ENCODE assay signal across 21 mouse cellular contexts in the genomic region with DNA sequence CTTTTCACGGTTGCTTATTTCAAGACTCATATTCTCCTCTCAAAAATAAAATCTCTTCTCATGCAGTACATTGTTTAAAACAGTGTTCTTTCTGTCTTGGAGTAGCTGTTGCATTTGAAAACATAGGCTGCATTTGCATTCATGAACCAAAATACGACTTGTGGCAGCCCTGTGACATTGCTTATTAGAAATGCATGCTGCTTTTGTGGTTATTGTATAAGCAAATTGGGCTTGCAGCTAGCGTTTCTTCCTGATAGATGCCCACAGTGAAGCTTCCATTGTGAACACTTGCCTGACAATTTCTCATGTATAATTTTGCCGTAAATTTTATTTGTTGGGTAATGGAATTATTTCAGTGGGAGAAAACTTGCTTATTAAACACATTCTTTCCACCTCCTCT.
A peak's percentile ranks its signal among the peaks of the same experiment; 100 is the strongest.
DNase-seq lines count a peak whose midpoint lies in the region; ATAC-seq and TF ChIP-seq lines count a peak whose summit lies in the region.
"Had no signal": no experiment of that assay in that cellular context is flagged by ENCODE, and none has a peak within 500 bp of the region (broad histone marks: within the 10 kb centered on the region; RNA-seq: fewer than 3 reads in every experiment).

No protein-coding gene starts in this region.

- no peaks in the 10 kb centered on the region for H3K79me2 ChIP-seq in CH12.LX (replicated peaks; ENCODE audit: control insufficient read depth, extremely low read depth, insufficient read depth, poor library complexity, severe bottlenecking)

- 45% methylated on average over 4 of the region's 4 CpGs for WGBS in hindbrain, embryonic 11.5 days
- 31% methylated on average over 4 of the region's 4 CpGs for WGBS in hindbrain, embryonic 12.5 days
- 31% methylated on average over 4 of the region's 4 CpGs for WGBS in midbrain, embryonic 16.5 days
- 79% methylated on average over 4 of the region's 4 CpGs for WGBS in midbrain, embryonic 10.5 days
- WGBS in hindbrain, postnatal 0 days, result 19% methylated on average over 4 of the region's 4 CpGs

- TF ChIP-seq POLR2A in CH12.LX (IDR thresholded peaks at IDR 0.05; ENCODE audit: low read depth, low read length), result no peak

- in situ Hi-C loops in CH12.LX (cut with MboI; ENCODE audit: low pct_ligation_motif_present, low pct_unique_long_range_greater_than_20kb, low sequenced_read_pairs), result no loop called here

- H3K36me3 ChIP-seq in hindbrain, embryonic 11.5 days (ENCODE audit: control insufficient read depth, insufficient read depth, low read length), result no peaks in the 10 kb centered on the region
- H3K36me3 ChIP-seq in hindbrain, embryonic 12.5 days, result no peaks in the 10 kb centered on the region
- no peaks in the 10 kb centered on the region for H3K36me3 ChIP-seq in midbrain, embryonic 16.5 days (ENCODE audit: control insufficient read depth, insufficient read depth, low read length)
- H3K36me3 ChIP-seq in midbrain, embryonic 10.5 days, result no peaks in the 10 kb centered on the region
- H3K36me3 ChIP-seq in CH12.LX (replicated peaks in 1 of 2; ENCODE audit: control insufficient read depth in 1 of 2, insufficient read depth in 1 of 2, low read length in 1 of 2), result no peaks in the 10 kb centered on the region
- H3K36me3 ChIP-seq in hindbrain, postnatal 0 days (ENCODE audit: insufficient read depth, low read length), result no peaks in the 10 kb centered on the region
- H3K36me3 ChIP-seq: embryonic facial prominence, embryonic 12.5 days; heart, embryonic 10.5 days; heart, embryonic 15.5 days had no signal

- TF ChIP-seq RAD21 in CH12.LX (IDR thresholded peaks at IDR 0.05; ENCODE audit: low read depth, low read length), result no peak

- H3K27me3 ChIP-seq in hindbrain, embryonic 11.5 days (ENCODE audit: control insufficient read depth, insufficient read depth, low read length), result no peaks in the 10 kb centered on the region
- H3K27me3 ChIP-seq in hindbrain, embryonic 12.5 days, result no peaks in the 10 kb centered on the region
- H3K27me3 ChIP-seq in midbrain, embryonic 16.5 days (ENCODE audit: control insufficient read depth, insufficient read depth, low read depth, low read length), result no peaks in the 10 kb centered on the region
- H3K27me3 ChIP-seq in midbrain, embryonic 10.5 days (ENCODE audit: low read depth, poor library complexity, severe bottlenecking), result no peaks in the 10 kb centered on the region
- H3K27me3 ChIP-seq in CH12.LX (replicated peaks), result no peaks in the 10 kb centered on the region
- no peaks in the 10 kb centered on the region for H3K27me3 ChIP-seq in hindbrain, postnatal 0 days (ENCODE audit: insufficient read depth, low read length)
- H3K27me3 ChIP-seq: embryonic facial prominence, embryonic 12.5 days; forebrain, embryonic 13.5 days; heart, embryonic 15.5 days had no signal

- no peaks in the 10 kb centered on the region for H3K4me1 ChIP-seq in hindbrain, embryonic 11.5 days (replicated peaks; ENCODE audit: control insufficient read depth, insufficient read depth, low read length)
- 0 out of 2 replicates have a peak, but pooled peaks cover 2% of the 10 kb centered on the region for H3K4me1 ChIP-seq in hindbrain, embryonic 12.5 days
- no peaks in the 10 kb centered on the region; the same call in 1 of the 2 replicates for H3K4me1 ChIP-seq in midbrain, embryonic 16.5 days (ENCODE audit: control insufficient read depth, insufficient read depth, low read length)
- peaks cover 6% of the 10 kb centered on the region; the same call in 1 of the 2 replicates for H3K4me1 ChIP-seq in midbrain, embryonic 10.5 days
- peaks cover 0 to 20% of the 10 kb centered on the region in 2 experiments; a peak in 1 of 4 replicates for H3K4me1 ChIP-seq in CH12.LX (ENCODE audit: control insufficient read depth in 1 of 2, insufficient read depth in 2 of 2)
- no peaks in the 10 kb centered on the region for H3K4me1 ChIP-seq in hindbrain, postnatal 0 days (ENCODE audit: insufficient read depth, low read length)
- H3K4me1 ChIP-seq: embryonic facial prominence, embryonic 12.5 days; forebrain, embryonic 13.5 days; heart, embryonic 10.5 days; heart, embryonic 15.5 days had no signal

- H3K9ac ChIP-seq in hindbrain, embryonic 11.5 days (ENCODE audit: low read depth, low read length), result no peak overlapping the region
- H3K9ac ChIP-seq in hindbrain, embryonic 12.5 days, result no peak overlapping the region
- H3K9ac ChIP-seq in midbrain, embryonic 16.5 days (ENCODE audit: low read depth, low read length), result no peak overlapping the region
- no peak overlapping the region for H3K9ac ChIP-seq in CH12.LX (ENCODE audit: insufficient read depth, low read depth)
- H3K9ac ChIP-seq in hindbrain, postnatal 0 days (replicated peaks; ENCODE audit: low read length), result no peak overlapping the region
- H3K9ac ChIP-seq: embryonic facial prominence, embryonic 12.5 days; forebrain, embryonic 13.5 days; heart, embryonic 15.5 days had no signal

- no peak for TF ChIP-seq CTCF in CH12.LX (conservative IDR thresholded peaks at IDR 0.05 in 1 of 2, IDR thresholded peaks at IDR 0.05 in 1 of 2; ENCODE audit: low read depth in 2 of 2, low read length in 2 of 2)
- 0 out of 2 replicates have a peak, but pooled peaks have one; percentile 12 for TF ChIP-seq CTCF in hindbrain, postnatal 0 days (IDR thresholded peaks at IDR 0.05; ENCODE audit: low read depth)

- TF ChIP-seq EP300 in CH12.LX (IDR thresholded peaks at IDR 0.05; ENCODE audit: low read length), result no peak

- no peak overlapping the region for H3K4me3 ChIP-seq in hindbrain, embryonic 11.5 days (ENCODE audit: low read depth, low read length)
- no peak overlapping the region for H3K4me3 ChIP-seq in hindbrain, embryonic 12.5 days
- H3K4me3 ChIP-seq in midbrain, embryonic 16.5 days (ENCODE audit: low read depth, low read length), result no peak overlapping the region
- no peak overlapping the region for H3K4me3 ChIP-seq in midbrain, embryonic 10.5 days
- no peak overlapping the region for H3K4me3 ChIP-seq in CH12.LX (replicated peaks in 1 of 3; ENCODE audit: low read depth in 2 of 3, low read length in 2 of 3, poor library complexity in 1 of 3)
- no peak overlapping the region for H3K4me3 ChIP-seq in hindbrain, postnatal 0 days (ENCODE audit: low read length)
- H3K4me3 ChIP-seq: embryonic facial prominence, embryonic 12.5 days; forebrain, embryonic 13.5 days; heart, embryonic 10.5 days; heart, embryonic 15.5 days had no signal

- no peak overlapping the region for H3K4me2 ChIP-seq in hindbrain, embryonic 11.5 days (replicated peaks; ENCODE audit: low read depth, low read length)
- no peak overlapping the region for H3K4me2 ChIP-seq in hindbrain, embryonic 12.5 days (replicated peaks)
- 0 out of 2 replicates have a peak overlapping the region, but pooled peaks have one; percentile 11 for H3K4me2 ChIP-seq in midbrain, embryonic 16.5 days (ENCODE audit: low read length)
- peak overlapping the region; percentile 44; the same call in 1 of the 2 replicates for H3K4me2 ChIP-seq in CH12.LX (ENCODE audit: insufficient read depth, low read depth, poor library complexity, severe bottlenecking)
- H3K4me2 ChIP-seq in hindbrain, postnatal 0 days (ENCODE audit: low read depth, low read length), result 0 out of 2 replicates have a peak overlapping the region, but pooled peaks have one; percentile 11
- H3K4me2 ChIP-seq: embryonic facial prominence, embryonic 12.5 days; forebrain, embryonic 13.5 days; heart, embryonic 15.5 days had no signal

- ATAC-seq in hindbrain, embryonic 11.5 days (ENCODE audit: low FRiP score), result no peak
- no peak for ATAC-seq in hindbrain, embryonic 12.5 days (ENCODE audit: low FRiP score)
- no peak for ATAC-seq in midbrain, embryonic 16.5 days
- no peak for ATAC-seq in hindbrain, postnatal 0 days
- ATAC-seq: activated CD4-positive, CD25-positive, alpha-beta regulatory T cell, adult 4 months; forebrain, embryonic 13.5 days; inflammation-experienced regulatory T-cells, adult 6 months; intestine, postnatal 0 days; Patski had no signal

- DNase-seq in hindbrain, embryonic 11.5 days (ENCODE audit: low spot score), result peak; percentile 3
- no peak for DNase-seq in midbrain, embryonic 10.5 days (ENCODE audit: low spot score)
- peak; percentile 30 for DNase-seq in CH12.LX (ENCODE audit: extremely low read depth)
- peak; percentile 10 for DNase-seq in hindbrain, postnatal 0 days (ENCODE audit: low spot score)
- DNase-seq in kidney, adult 11 months, result no peak
- DNase-seq: adrenal gland, postnatal 14 days; cerebellum, adult 18-20 months; cerebellum, postnatal 10 days; gastrocnemius, postnatal 10 days; heart, adult 18-20 months; heart, postnatal 14 days had no signal

- H3K9me3 ChIP-seq in hindbrain, embryonic 11.5 days (ENCODE audit: control insufficient read depth, low read length), result no peaks in the 10 kb centered on the region
- no peaks in the 10 kb centered on the region for H3K9me3 ChIP-seq in hindbrain, embryonic 12.5 days (replicated peaks)
- no peaks in the 10 kb centered on the region for H3K9me3 ChIP-seq in midbrain, embryonic 16.5 days (replicated peaks; ENCODE audit: control insufficient read depth, low read length, poor library complexity, severe bottlenecking)
- no peaks in the 10 kb centered on the region for H3K9me3 ChIP-seq in midbrain, embryonic 10.5 days (replicated peaks)
- no peaks in the 10 kb centered on the region for H3K9me3 ChIP-seq in CH12.LX (replicated peaks; ENCODE audit: low read length)
- no peaks in the 10 kb centered on the region for H3K9me3 ChIP-seq in hindbrain, postnatal 0 days (ENCODE audit: low read length)
- H3K9me3 ChIP-seq: embryonic facial prominence, embryonic 12.5 days; forebrain, embryonic 13.5 days; heart, embryonic 10.5 days; heart, embryonic 15.5 days had no signal

- dilution Hi-C loops in CH12.LX (cut with MboI; ENCODE audit: extremely low pct_ligation_motif_present, extremely low pct_unique_long_range_greater_than_20kb, low sequenced_read_pairs), result no loop called here

- H3K27ac ChIP-seq in hindbrain, embryonic 11.5 days (ENCODE audit: low read depth, low read length), result no peak overlapping the region
- H3K27ac ChIP-seq in hindbrain, embryonic 12.5 days, result no peak overlapping the region
- H3K27ac ChIP-seq in midbrain, embryonic 16.5 days (ENCODE audit: low read length), result no peak overlapping the region
- H3K27ac ChIP-seq in midbrain, embryonic 10.5 days (replicated peaks), result no peak overlapping the region
- no peak overlapping the region for H3K27ac ChIP-seq in CH12.LX (ENCODE audit: insufficient read depth, low read depth)
- H3K27ac ChIP-seq in hindbrain, postnatal 0 days, result no peak overlapping the region
- H3K27ac ChIP-seq: embryonic facial prominence, embryonic 12.5 days; forebrain, embryonic 13.5 days; heart, embryonic 10.5 days; heart, embryonic 15.5 days had no signal

TF ChIP-seq in CH12.LX, 34 proteins besides CTCF, POLR2A, EP300 and RAD21 (continues in another document):
- TF ChIP-seq PAX5 (IDR thresholded peaks at IDR 0.05; ENCODE audit: low read length) (no peak), HCFC1 (IDR thresholded peaks at IDR 0.05; ENCODE audit: low read depth, low read length) (no peak), BHLHE40 (IDR thresholded peaks at IDR 0.05; ENCODE audit: low read depth, low read length) (no peak), MEF2A (IDR thresholded peaks at IDR 0.05; ENCODE audit: borderline replicate concordance, low read depth, low read length) (no peak), ZKSCAN1 (IDR thresholded peaks at IDR 0.05; ENCODE audit: borderline replicate concordance, low read depth, low read length) (no peak), ZNF384 (IDR thresholded peaks at IDR 0.05; ENCODE audit: low read depth, low read length) (no peak), ZC3H11A (IDR thresholded peaks at IDR 0.05; ENCODE audit: low read depth, low read length) (no peak)

Comparison
In these comparisons a context has a peak if more than half of its experiments do, and no peak if none do; other contexts are left out.
1. H3K4me2 ChIP-seq: peak in midbrain, embryonic 16.5 days (single experiment), CH12.LX (single experiment) and hindbrain, postnatal 0 days (single experiment); none in hindbrain, embryonic 11.5 days (single experiment) and hindbrain, embryonic 12.5 days (single experiment).
2. DNase-seq: peak in hindbrain, embryonic 11.5 days (single experiment), CH12.LX (single experiment) and hindbrain, postnatal 0 days (single experiment); none in midbrain, embryonic 10.5 days (single experiment) and kidney, adult 11 months (single experiment).